Mouse (Mus musculus): Measurements from ENCODE around the gene Cenpc1. TPM values are rescaled to one million over a fixed set of nuclear protein-coding genes. Genes with fewer than 3 reads are reported as not detected.

The Cenpc1 gene
- 1.7 TPM in 1 of 2 replicates, not detected in the other for polyA plus RNA-seq (2012; ENCODE audit: insufficient read depth, low replicate concordance)

GRCm38 (mm10) chr5:86065101-86065875 lies at the start of gene Cenpc1:
Gene Cenpc1 (minus strand): TSS chr5:86065583.
- H3K9me3 ChIP-seq, result no peaks in the 10 kb centered on the region
- no peak for TF ChIP-seq GATA1 (IDR thresholded peaks at IDR 0.05; ENCODE audit: borderline replicate concordance, low read length)
- no peak for TF ChIP-seq FLI1 (IDR thresholded peaks at IDR 0.05; ENCODE audit: low read length)
- no peaks in the 10 kb centered on the region for H3K27me3 ChIP-seq (replicated peaks)
- H3K4me3 ChIP-seq (replicated peaks), result peak within 1 kb of the TSS; percentile 97
- H3K4me1 ChIP-seq, result peaks cover 46% of the 10 kb centered on the region
- no peaks in the 10 kb centered on the region for H3K36me3 ChIP-seq (replicated peaks; ENCODE audit: low read length)

GRCm38 (mm10) chr5:86113997-86114396 lies 48.6 kb upstream of the Cenpc1 start:
- Histone ChIP-seq H3K36me3 (replicated peaks; ENCODE audit: low read length) (peaks cover 64% of the 10 kb centered on the region), H3K27me3 (replicated peaks) (no peaks in the 10 kb centered on the region), H3K4me3 (replicated peaks) (no peak overlapping the region), H3K4me1 (peaks cover 4% of the 10 kb centered on the region; the same call in 1 of the 2 replicates), H3K9me3 (no peaks in the 10 kb centered on the region)
- TF ChIP-seq GATA1 (IDR thresholded peaks at IDR 0.05; ENCODE audit: borderline replicate concordance, low read length) (no peak), FLI1 (IDR thresholded peaks at IDR 0.05; ENCODE audit: low read length) (no peak)

GRCm38 (mm10) chr5:86113037-86113436 lies 47.7 kb upstream of the Cenpc1 start:
- H3K9me3 ChIP-seq, result no peaks in the 10 kb centered on the region
- peaks cover 61% of the 10 kb centered on the region for H3K36me3 ChIP-seq (replicated peaks; ENCODE audit: low read length)
- TF ChIP-seq FLI1 (IDR thresholded peaks at IDR 0.05; ENCODE audit: low read length) (no peak), GATA1 (IDR thresholded peaks at IDR 0.05; ENCODE audit: borderline replicate concordance, low read length) (no peak)
- H3K4me1 ChIP-seq, result peaks cover 4% of the 10 kb centered on the region; the same call in 1 of the 2 replicates
- no peaks in the 10 kb centered on the region for H3K27me3 ChIP-seq (replicated peaks)
- H3K4me3 ChIP-seq (replicated peaks), result no peak overlapping the region

- no peak for TF ChIP-seq GATA1 (IDR thresholded peaks at IDR 0.05; ENCODE audit: borderline replicate concordance, low read length)
- no peak for TF ChIP-seq FLI1 (IDR thresholded peaks at IDR 0.05; ENCODE audit: low read length)
- no peaks in the 10 kb centered on the region for H3K9me3 ChIP-seq
- no peak overlapping the region for H3K4me3 ChIP-seq (replicated peaks)
- H3K27me3 ChIP-seq (replicated peaks), result no peaks in the 10 kb centered on the region
- peaks cover 64% of the 10 kb centered on the region for H3K36me3 ChIP-seq (replicated peaks; ENCODE audit: low read length)
- peaks cover 4% of the 10 kb centered on the region; the same call in 1 of the 2 replicates for H3K4me1 ChIP-seq
Observed at GRCm38 (mm10) chr5:86111074-86111473, 45.7 kb upstream of the Cenpc1 start.

GRCm38 (mm10) chr5:86106610-86107009 lies 41.2 kb upstream of the Cenpc1 start:
- Histone ChIP-seq H3K27me3 (replicated peaks) (no peaks in the 10 kb centered on the region), H3K9me3 (no peaks in the 10 kb centered on the region), H3K36me3 (replicated peaks; ENCODE audit: low read length) (peaks cover 60% of the 10 kb centered on the region), H3K4me1 (no peaks in the 10 kb centered on the region; the same call in 1 of the 2 replicates), H3K4me3 (replicated peaks) (no peak overlapping the region)
- no peak for TF ChIP-seq FLI1 (IDR thresholded peaks at IDR 0.05; ENCODE audit: low read length)

- TF ChIP-seq FLI1 (IDR thresholded peaks at IDR 0.05; ENCODE audit: low read length) (no peak), GATA1 (IDR thresholded peaks at IDR 0.05; ENCODE audit: borderline replicate concordance, low read length) (no peak)
- Histone ChIP-seq H3K36me3 (replicated peaks; ENCODE audit: low read length) (peaks cover 41% of the 10 kb centered on the region), H3K4me1 (peaks cover 31% of the 10 kb centered on the region), H3K27me3 (replicated peaks) (no peaks in the 10 kb centered on the region), H3K4me3 (replicated peaks) (no peak overlapping the region), H3K9me3 (no peaks in the 10 kb centered on the region)
Observed at GRCm38 (mm10) chr5:86102176-86102575, 36.8 kb upstream of the Cenpc1 start.

GRCm38 (mm10) chr5:86100621-86101020 lies 35.2 kb upstream of the Cenpc1 start:
- H3K4me1 ChIP-seq, result peaks cover 35% of the 10 kb centered on the region
- H3K9me3 ChIP-seq, result no peaks in the 10 kb centered on the region
- peak overlapping the region; percentile 46 for H3K4me3 ChIP-seq (replicated peaks)
- H3K36me3 ChIP-seq (replicated peaks; ENCODE audit: low read length), result peaks cover 46% of the 10 kb centered on the region
- no peaks in the 10 kb centered on the region for H3K27me3 ChIP-seq (replicated peaks)
- no peak for TF ChIP-seq FLI1 (IDR thresholded peaks at IDR 0.05; ENCODE audit: low read length)
- no peak for TF ChIP-seq GATA1 (IDR thresholded peaks at IDR 0.05; ENCODE audit: borderline replicate concordance, low read length)

- H3K9me3 ChIP-seq, result no peaks in the 10 kb centered on the region
- peaks cover 40% of the 10 kb centered on the region for H3K4me1 ChIP-seq
- peaks cover 50% of the 10 kb centered on the region for H3K36me3 ChIP-seq (replicated peaks; ENCODE audit: low read length)
- no peaks in the 10 kb centered on the region for H3K27me3 ChIP-seq (replicated peaks)
- no peak for TF ChIP-seq FLI1 (IDR thresholded peaks at IDR 0.05; ENCODE audit: low read length)
- no peak for TF ChIP-seq GATA1 (IDR thresholded peaks at IDR 0.05; ENCODE audit: borderline replicate concordance, low read length)
- no peak overlapping the region for H3K4me3 ChIP-seq (replicated peaks)
Observed at GRCm38 (mm10) chr5:86098988-86099387, 33.6 kb upstream of the Cenpc1 start.

- H3K36me3 ChIP-seq (replicated peaks; ENCODE audit: low read length), result peaks cover 61% of the 10 kb centered on the region
Observed at GRCm38 (mm10) chr5:86094754-86095153, 29.4 kb upstream of the Cenpc1 start.

GRCm38 (mm10) chr5:86086751-86087150 lies 21.4 kb upstream of the Cenpc1 start:
- Histone ChIP-seq H3K9me3 (no peaks in the 10 kb centered on the region), H3K4me3 (replicated peaks) (peak overlapping the region; percentile 7), H3K27me3 (replicated peaks) (no peaks in the 10 kb centered on the region), H3K4me1 (peaks cover 55% of the 10 kb centered on the region), H3K36me3 (replicated peaks; ENCODE audit: low read length) (peaks cover 36% of the 10 kb centered on the region)
- TF ChIP-seq FLI1 (IDR thresholded peaks at IDR 0.05; ENCODE audit: low read length), result no peak
- TF ChIP-seq GATA1 (IDR thresholded peaks at IDR 0.05; ENCODE audit: borderline replicate concordance, low read length), result no peak

More at GRCm38 (mm10) chr5:86094754-86095153, 29.4 kb upstream of the Cenpc1 start:
- Histone ChIP-seq H3K27me3 (replicated peaks) (no peaks in the 10 kb centered on the region), H3K9me3 (no peaks in the 10 kb centered on the region), H3K4me1 (peaks cover 28% of the 10 kb centered on the region), H3K4me3 (replicated peaks) (no peak overlapping the region)
- TF ChIP-seq FLI1 (IDR thresholded peaks at IDR 0.05; ENCODE audit: low read length) (no peak), GATA1 (IDR thresholded peaks at IDR 0.05; ENCODE audit: borderline replicate concordance, low read length) (no peak)
